Mouse (Mus musculus): ENCODE data around the gene Polr3h. TPM values are rescaled to one million over a fixed set of nuclear protein-coding genes. Genes with fewer than 3 reads are reported as not detected.

The Polr3h gene
- polyA plus RNA-seq, 1 experiment from 2014 or later: 114 TPM

GRCm38 (mm10) chr15:81886795-81887550 is 39.1 kb downstream of the Polr3h start:
- no peak for ATAC-seq
- Histone ChIP-seq H3K4me2 (replicated peaks; ENCODE audit: low read depth) (no peak overlapping the region), H3K4me3 (ENCODE audit: low read depth, low read length) (no peak overlapping the region), H3K36me3 (ENCODE audit: control insufficient read depth, insufficient read depth) (peaks cover 38% of the 10 kb centered on the region), H3K27me3 (replicated peaks; ENCODE audit: control insufficient read depth, insufficient read depth, low read length) (no peaks in the 10 kb centered on the region), H3K4me1 (replicated peaks; ENCODE audit: control insufficient read depth, insufficient read depth, low read length) (no peaks in the 10 kb centered on the region), H3K9me3 (ENCODE audit: control insufficient read depth) (no peaks in the 10 kb centered on the region), H3K9ac (ENCODE audit: low read depth, low read length) (no peak overlapping the region), H3K27ac (ENCODE audit: low read depth, low read length) (no peak overlapping the region)
- 81% methylated on average over 6 of the region's 6 CpGs for WGBS
- TF ChIP-seq CTCF (IDR thresholded peaks at IDR 0.05; ENCODE audit: low read depth): no peak

- no peak overlapping the region for H3K4me2 ChIP-seq (replicated peaks; ENCODE audit: low read depth)
- H3K36me3 ChIP-seq (ENCODE audit: control insufficient read depth, insufficient read depth): peaks cover 25% of the 10 kb centered on the region
- ATAC-seq: no peak
- H3K27me3 ChIP-seq (replicated peaks; ENCODE audit: control insufficient read depth, insufficient read depth, low read length): no peaks in the 10 kb centered on the region
- H3K4me3 ChIP-seq (ENCODE audit: low read depth, low read length): no peak overlapping the region
- no peak for TF ChIP-seq CTCF (IDR thresholded peaks at IDR 0.05; ENCODE audit: low read depth)
- H3K4me1 ChIP-seq (replicated peaks; ENCODE audit: control insufficient read depth, insufficient read depth, low read length): no peaks in the 10 kb centered on the region
- 90% methylated on average over 3 of the region's 3 CpGs for WGBS
- no peak overlapping the region for H3K9ac ChIP-seq (ENCODE audit: low read depth, low read length)
- H3K27ac ChIP-seq (ENCODE audit: low read depth, low read length): no peak overlapping the region
- no peaks in the 10 kb centered on the region for H3K9me3 ChIP-seq (ENCODE audit: control insufficient read depth)
These were observed 40.6 kb downstream of the Polr3h start for GRCm38 (mm10) chr15:81885418-81885934.

GRCm38 (mm10) chr15:81882348-81882747 is 43.7 kb downstream of the Polr3h start:
- H3K4me3 ChIP-seq (ENCODE audit: low read depth, low read length): no peak overlapping the region
- H3K9ac ChIP-seq (ENCODE audit: low read depth, low read length): no peak overlapping the region
- no peak overlapping the region for H3K4me2 ChIP-seq (replicated peaks; ENCODE audit: low read depth)
- H3K27me3 ChIP-seq (replicated peaks; ENCODE audit: control insufficient read depth, insufficient read depth, low read length): no peaks in the 10 kb centered on the region
- H3K4me1 ChIP-seq (replicated peaks; ENCODE audit: control insufficient read depth, insufficient read depth, low read length): 0 out of 2 replicates have a peak, but pooled peaks cover 3% of the 10 kb centered on the region
- peak; percentile 83 for ATAC-seq
- H3K36me3 ChIP-seq (ENCODE audit: control insufficient read depth, insufficient read depth): no peaks in the 10 kb centered on the region
- H3K27ac ChIP-seq (ENCODE audit: low read depth, low read length): peak overlapping the region; percentile 58
- 49% methylated on average over 3 of the region's 3 CpGs for WGBS
- TF ChIP-seq CTCF (IDR thresholded peaks at IDR 0.05; ENCODE audit: low read depth): no peak
- H3K9me3 ChIP-seq (ENCODE audit: control insufficient read depth): no peaks in the 10 kb centered on the region

GRCm38 (mm10) chr15:81879531-81880401 is 46.3 kb downstream of the Polr3h start:
- 79% methylated on average over 5 of the region's 5 CpGs for WGBS
- 0 out of 2 replicates have a peak, but pooled peaks cover 3% of the 10 kb centered on the region for H3K4me1 ChIP-seq (replicated peaks; ENCODE audit: control insufficient read depth, insufficient read depth, low read length)
- no peaks in the 10 kb centered on the region for H3K36me3 ChIP-seq (ENCODE audit: control insufficient read depth, insufficient read depth)
- H3K4me3 ChIP-seq (ENCODE audit: low read depth, low read length): no peak overlapping the region
- no peaks in the 10 kb centered on the region for H3K27me3 ChIP-seq (replicated peaks; ENCODE audit: control insufficient read depth, insufficient read depth, low read length)
- TF ChIP-seq CTCF (IDR thresholded peaks at IDR 0.05; ENCODE audit: low read depth): no peak
- no peak overlapping the region for H3K9ac ChIP-seq (ENCODE audit: low read depth, low read length)
- H3K9me3 ChIP-seq (ENCODE audit: control insufficient read depth): no peaks in the 10 kb centered on the region
- no peak for ATAC-seq
- no peak overlapping the region for H3K27ac ChIP-seq (ENCODE audit: low read depth, low read length)
- no peak overlapping the region for H3K4me2 ChIP-seq (replicated peaks; ENCODE audit: low read depth)

GRCm38 (mm10) chr15:81872262-81873136 is 53.5 kb downstream of the Polr3h start, which contains the start of gene Aco2:
TSS of gene Aco2 (plus strand) at chr15:81872309.
- Histone ChIP-seq H3K36me3 (ENCODE audit: control insufficient read depth, insufficient read depth) (peaks cover 30% of the 10 kb centered on the region), H3K4me3 (ENCODE audit: low read depth, low read length) (peak within 1 kb of the TSS; percentile 100), H3K27me3 (replicated peaks; ENCODE audit: control insufficient read depth, insufficient read depth, low read length) (no peaks in the 10 kb centered on the region), H3K4me1 (replicated peaks; ENCODE audit: control insufficient read depth, insufficient read depth, low read length) (0 out of 2 replicates have a peak, but pooled peaks cover 8% of the 10 kb centered on the region), H3K9me3 (ENCODE audit: control insufficient read depth) (no peaks in the 10 kb centered on the region), H3K27ac (ENCODE audit: low read depth, low read length) (peak within 1 kb of the TSS; percentile 94), H3K9ac (ENCODE audit: low read depth, low read length) (peak within 1 kb of the TSS; percentile 89), H3K4me2 (replicated peaks; ENCODE audit: low read depth) (peak within 1 kb of the TSS; percentile 79)
- WGBS: under 1% methylated on average over 52 of the region's 53 CpGs
- TF ChIP-seq CTCF (IDR thresholded peaks at IDR 0.05; ENCODE audit: low read depth): no peak
- peak; percentile 93 for ATAC-seq
